Mouse (Mus musculus): ENCODE data around the gene Ccdc120. TPM values are rescaled to one million over a fixed set of nuclear protein-coding genes. Genes with fewer than 3 reads are reported as not detected.
A peak's percentile ranks its signal among the peaks of the same experiment; 100 is the strongest.
"Not testable (repeated sequence)": the region's sequence is repeated elsewhere in the genome, so short reads cannot be mapped to it uniquely, and the experiment has no call there.

Ccdc120 gene
- polyA plus RNA-seq, 1 experiment from 2014 or later = 72.2 TPM

GRCm38 (mm10) chrX:7764657-7765280, 14.1 kb upstream of the Ccdc120 start:
- no peak overlapping the region for H3K27ac ChIP-seq (replicated peaks; ENCODE audit: low read depth, low read length)
- peak overlapping the region; percentile 55 for H3K4me3 ChIP-seq (replicated peaks; ENCODE audit: low read depth, low read length)
- WGBS = 18% methylated on average over 9 of the region's 9 CpGs
- peak overlapping the region; percentile 63 for H3K4me2 ChIP-seq (ENCODE audit: low read length)
- DNase-seq (no peak), ATAC-seq (ENCODE audit: low FRiP score, low TSS enrichment) (no peak)
- H3K9me3 ChIP-seq (ENCODE audit: control insufficient read depth, low read length) = no peaks in the 10 kb centered on the region
- H3K9ac ChIP-seq (replicated peaks; ENCODE audit: low read length) = no peak overlapping the region
- no peaks in the 10 kb centered on the region for H3K27me3 ChIP-seq (ENCODE audit: control insufficient read depth, insufficient read depth, low read length)
- H3K36me3 ChIP-seq (ENCODE audit: control insufficient read depth, insufficient read depth, low read length) = peaks cover 16% of the 10 kb centered on the region; the same call in 1 of the 2 replicates
- H3K4me1 ChIP-seq (ENCODE audit: control insufficient read depth, insufficient read depth, low read length) = 0 out of 2 replicates have a peak, but pooled peaks cover 6% of the 10 kb centered on the region

DNA sequence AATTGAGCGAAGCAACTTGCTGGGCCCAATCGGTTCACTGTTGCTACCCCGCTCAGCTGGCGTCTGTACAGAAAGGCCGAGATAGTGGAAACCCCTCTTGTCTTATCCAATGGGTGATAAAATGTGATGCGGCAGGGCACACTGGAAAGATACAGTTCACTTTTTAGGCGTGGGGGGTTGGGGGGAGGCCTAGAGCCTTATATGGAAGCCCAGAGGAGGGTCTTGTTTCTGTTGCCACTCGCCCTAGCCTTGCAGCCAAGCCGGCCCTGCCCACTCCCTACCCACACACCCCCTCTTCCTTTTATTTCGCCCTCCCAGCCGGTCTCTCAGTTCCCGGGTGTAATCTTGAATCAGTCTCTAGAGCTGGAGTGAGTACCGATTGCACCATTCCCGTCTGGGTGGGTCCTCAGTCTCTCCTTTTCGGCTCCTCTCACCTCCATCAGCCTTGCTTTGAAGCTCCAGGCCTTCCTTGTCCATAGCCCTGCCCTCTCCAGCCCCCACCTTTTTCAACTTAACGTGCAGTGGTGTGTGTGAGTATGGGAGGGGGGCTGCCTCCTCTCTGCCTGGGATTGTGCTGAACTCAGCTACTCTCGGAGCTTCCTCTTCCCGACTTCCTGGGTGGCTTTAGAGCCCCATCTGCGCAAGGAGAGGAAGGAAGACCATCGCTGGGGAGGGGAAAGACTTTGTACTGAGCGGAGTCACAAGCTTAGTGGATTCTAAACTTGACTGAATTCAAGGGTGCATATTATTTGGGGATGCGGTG, 13.1 kb upstream of the Ccdc120 start:
- Histone ChIP-seq H3K27me3 (ENCODE audit: control insufficient read depth, insufficient read depth, low read length) (no peaks in the 10 kb centered on the region), H3K9ac (replicated peaks; ENCODE audit: low read length) (peak overlapping the region; percentile 58; the same call in 1 of the 2 replicates), H3K4me1 (ENCODE audit: control insufficient read depth, insufficient read depth, low read length) (0 out of 2 replicates have a peak, but pooled peaks cover 6% of the 10 kb centered on the region), H3K9me3 (ENCODE audit: control insufficient read depth, low read length) (no peaks in the 10 kb centered on the region), H3K4me3 (replicated peaks; ENCODE audit: low read depth, low read length) (peak overlapping the region; percentile 55), H3K27ac (replicated peaks; ENCODE audit: low read depth, low read length) (no peak overlapping the region), H3K36me3 (ENCODE audit: control insufficient read depth, insufficient read depth, low read length) (peaks cover 14% of the 10 kb centered on the region; the same call in 1 of the 2 replicates), H3K4me2 (ENCODE audit: low read length) (peak overlapping the region; percentile 63)
- ATAC-seq (ENCODE audit: low FRiP score, low TSS enrichment) (no peak), DNase-seq (peak; percentile 31)
- 17% methylated on average over 21 of the region's 22 CpGs for WGBS

DNA sequence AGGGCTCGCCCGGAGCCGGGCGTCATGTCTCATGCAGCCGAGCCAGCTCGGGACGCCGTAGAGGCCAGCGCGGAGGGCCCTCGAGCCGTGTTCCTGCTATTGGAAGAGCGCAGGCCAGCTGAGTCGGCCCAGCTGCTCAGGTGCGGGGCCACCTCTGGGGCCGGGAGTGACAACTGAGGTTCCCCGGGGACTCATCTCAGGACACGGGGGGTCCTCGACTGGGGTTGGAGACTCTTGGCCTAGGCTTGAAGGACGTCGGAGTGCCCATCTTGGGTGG, 12.2 kb upstream of the Ccdc120 start:
- no peak for DNase-seq
- WGBS = 19% methylated on average over 21 of the region's 21 CpGs
- H3K9ac ChIP-seq (replicated peaks; ENCODE audit: low read length) = peak overlapping the region; percentile 58
- H3K27me3 ChIP-seq (ENCODE audit: control insufficient read depth, insufficient read depth, low read length) = no peaks in the 10 kb centered on the region
- peaks cover 5% of the 10 kb centered on the region; the same call in 1 of the 2 replicates for H3K36me3 ChIP-seq (ENCODE audit: control insufficient read depth, insufficient read depth, low read length)
- H3K4me3 ChIP-seq (replicated peaks; ENCODE audit: low read depth, low read length) = peak overlapping the region; percentile 55
- 0 out of 2 replicates have a peak, but pooled peaks cover 6% of the 10 kb centered on the region for H3K4me1 ChIP-seq (ENCODE audit: control insufficient read depth, insufficient read depth, low read length)
- ATAC-seq (ENCODE audit: low FRiP score, low TSS enrichment) = peak; percentile 41
- H3K4me2 ChIP-seq (ENCODE audit: low read length) = peak overlapping the region; percentile 63
- H3K27ac ChIP-seq (replicated peaks; ENCODE audit: low read depth, low read length) = 0 out of 2 replicates have a peak overlapping the region, but pooled peaks have one; percentile 37
- H3K9me3 ChIP-seq (ENCODE audit: control insufficient read depth, low read length) = no peaks in the 10 kb centered on the region

DNA sequence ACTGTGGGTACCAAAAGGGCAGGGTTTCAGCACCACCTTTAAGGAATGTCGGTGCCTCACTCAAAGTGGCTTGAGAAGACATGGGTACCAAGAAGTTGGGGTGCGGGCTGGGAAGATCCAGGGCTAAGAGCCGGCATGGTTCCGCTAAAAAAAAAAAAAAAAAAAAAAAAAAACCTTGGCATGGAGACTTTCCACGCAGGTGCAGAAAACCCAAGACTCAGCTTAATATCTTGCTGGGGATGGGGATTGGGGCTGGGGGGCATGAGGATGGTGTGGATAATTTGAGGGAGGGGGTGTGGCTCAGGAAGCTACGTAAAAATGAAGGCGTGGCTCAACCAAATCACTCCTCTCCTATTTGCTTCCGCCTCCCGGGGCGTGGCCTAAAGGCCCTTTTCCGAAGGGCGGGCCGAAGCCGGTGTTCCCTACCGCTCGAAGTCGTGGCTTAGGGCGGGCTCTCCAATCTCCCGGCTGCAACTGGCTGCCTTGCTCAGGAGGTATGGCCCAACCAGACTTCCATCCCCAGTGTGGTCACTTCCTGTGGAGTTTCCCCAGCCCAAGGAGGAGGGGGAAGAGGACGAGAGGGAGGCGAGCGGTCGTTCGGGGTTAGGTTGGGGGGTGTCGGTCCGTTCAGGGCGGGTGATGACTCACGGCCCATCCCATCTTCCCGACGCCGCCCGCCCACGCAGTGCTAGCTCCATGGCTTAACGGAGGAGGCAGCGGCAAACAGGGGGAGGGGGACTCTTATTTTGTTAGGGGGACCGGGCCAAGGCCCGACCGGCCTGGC, 11.6 kb upstream of the Ccdc120 start, which contains the start of gene Tfe3:
TSS of gene Tfe3 (plus strand) at position 424 of the 784 bp plus-strand sequence.
- peak within 1 kb of the TSS; percentile 55 for H3K4me3 ChIP-seq (replicated peaks; ENCODE audit: low read depth, low read length)
- H3K4me1 ChIP-seq (ENCODE audit: control insufficient read depth, insufficient read depth, low read length) = 0 out of 2 replicates have a peak, but pooled peaks cover 6% of the 10 kb centered on the region
- peak; percentile 94 for ATAC-seq (ENCODE audit: low FRiP score, low TSS enrichment)
- H3K27ac ChIP-seq (replicated peaks; ENCODE audit: low read depth, low read length) = 0 out of 2 replicates have a peak within 1 kb of the TSS, but pooled peaks have one; percentile 37
- WGBS = 24% methylated on average over 34 of the region's 38 CpGs
- 0 out of 2 replicates have a peak, but pooled peaks cover 1% of the 10 kb centered on the region for H3K36me3 ChIP-seq (ENCODE audit: control insufficient read depth, insufficient read depth, low read length)
- DNase-seq = peak; percentile 94
- H3K27me3 ChIP-seq (ENCODE audit: control insufficient read depth, insufficient read depth, low read length) = no peaks in the 10 kb centered on the region
- H3K9me3 ChIP-seq (ENCODE audit: control insufficient read depth, low read length) = no peaks in the 10 kb centered on the region
- H3K9ac ChIP-seq (replicated peaks; ENCODE audit: low read length) = peak within 1 kb of the TSS; percentile 58
- peak within 1 kb of the TSS; percentile 63 for H3K4me2 ChIP-seq (ENCODE audit: low read length)

GRCm38 (mm10) chrX:7753627-7754026, 2.9 kb upstream of the Ccdc120 start:
- not testable (repeated sequence) for H3K27ac ChIP-seq (replicated peaks; ENCODE audit: low read depth, low read length); H3K36me3 ChIP-seq (ENCODE audit: control insufficient read depth, insufficient read depth, low read length); H3K4me3 ChIP-seq (replicated peaks; ENCODE audit: low read depth, low read length); H3K4me1 ChIP-seq (ENCODE audit: control insufficient read depth, insufficient read depth, low read length); H3K9ac ChIP-seq (replicated peaks; ENCODE audit: low read length); DNase-seq; ATAC-seq (ENCODE audit: low FRiP score, low TSS enrichment); H3K4me2 ChIP-seq (ENCODE audit: low read length); H3K9me3 ChIP-seq (ENCODE audit: control insufficient read depth, low read length); H3K27me3 ChIP-seq (ENCODE audit: control insufficient read depth, insufficient read depth, low read length)
- 13% methylated on average over 3 of the region's 3 CpGs for WGBS

GRCm38 (mm10) chrX:7745429-7745828, 5.3 kb downstream of the Ccdc120 start:
- no peak overlapping the region for H3K27ac ChIP-seq (replicated peaks; ENCODE audit: low read depth, low read length)
- H3K4me1 ChIP-seq (ENCODE audit: control insufficient read depth, insufficient read depth, low read length) = 0 out of 2 replicates have a peak, but pooled peaks cover 2% of the 10 kb centered on the region
- ATAC-seq (ENCODE audit: low FRiP score, low TSS enrichment) (no peak), DNase-seq (no peak)
- no peaks in the 10 kb centered on the region for H3K36me3 ChIP-seq (ENCODE audit: control insufficient read depth, insufficient read depth, low read length)
- H3K4me3 ChIP-seq (replicated peaks; ENCODE audit: low read depth, low read length) = no peak overlapping the region
- no peaks in the 10 kb centered on the region for H3K27me3 ChIP-seq (ENCODE audit: control insufficient read depth, insufficient read depth, low read length)
- WGBS = 94% methylated on average over 8 of the region's 8 CpGs
- no peaks in the 10 kb centered on the region for H3K9me3 ChIP-seq (ENCODE audit: control insufficient read depth, low read length)
- H3K9ac ChIP-seq (replicated peaks; ENCODE audit: low read length) = no peak overlapping the region
- H3K4me2 ChIP-seq (ENCODE audit: low read length) = no peak overlapping the region

- Histone ChIP-seq H3K9me3 (ENCODE audit: control insufficient read depth, low read length) (no peaks in the 10 kb centered on the region), H3K4me2 (ENCODE audit: low read length) (no peak overlapping the region), H3K27me3 (ENCODE audit: control insufficient read depth, insufficient read depth, low read length) (no peaks in the 10 kb centered on the region), H3K9ac (replicated peaks; ENCODE audit: low read length) (no peak overlapping the region), H3K27ac (replicated peaks; ENCODE audit: low read depth, low read length) (no peak overlapping the region), H3K4me3 (replicated peaks; ENCODE audit: low read depth, low read length) (no peak overlapping the region), H3K36me3 (ENCODE audit: control insufficient read depth, insufficient read depth, low read length) (no peaks in the 10 kb centered on the region), H3K4me1 (ENCODE audit: control insufficient read depth, insufficient read depth, low read length) (0 out of 2 replicates have a peak, but pooled peaks cover 2% of the 10 kb centered on the region)
- WGBS = 69% methylated on average over 1 of the region's 1 CpGs
- DNase-seq = no peak
- ATAC-seq (ENCODE audit: low FRiP score, low TSS enrichment) = no peak
Observed at GRCm38 (mm10) chrX:7744940-7745339, 5.8 kb downstream of the Ccdc120 start.

DNA sequence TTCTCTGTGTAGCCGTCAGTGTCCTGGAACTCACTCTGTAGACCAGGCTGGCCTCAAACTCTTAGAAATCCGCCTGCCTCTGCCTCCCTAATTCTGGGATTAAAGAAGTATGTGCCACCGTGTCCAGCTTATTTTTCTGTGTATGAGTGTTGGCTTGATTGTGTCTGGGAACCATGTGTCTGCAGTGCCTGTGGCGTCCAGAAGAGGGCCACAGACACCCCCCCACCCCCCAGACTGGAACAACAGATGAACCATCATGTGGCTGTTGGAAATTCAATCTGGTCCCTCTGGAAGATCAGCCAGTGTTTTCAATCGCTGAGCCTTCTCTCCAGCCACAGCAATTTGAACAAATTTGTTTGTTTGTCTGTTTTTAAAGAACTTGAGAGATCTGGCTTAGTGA, 7.2 kb downstream of the Ccdc120 start:
- WGBS = 55% methylated on average over 5 of the region's 5 CpGs
- ATAC-seq (ENCODE audit: low FRiP score, low TSS enrichment) (no peak), DNase-seq (no peak)
- no peaks in the 10 kb centered on the region for H3K4me1 ChIP-seq (ENCODE audit: control insufficient read depth, insufficient read depth, low read length)
- H3K27me3 ChIP-seq (ENCODE audit: control insufficient read depth, insufficient read depth, low read length) = no peaks in the 10 kb centered on the region
- H3K9ac ChIP-seq (replicated peaks; ENCODE audit: low read length) = no peak overlapping the region
- H3K9me3 ChIP-seq (ENCODE audit: control insufficient read depth, low read length) = no peaks in the 10 kb centered on the region
- H3K36me3 ChIP-seq (ENCODE audit: control insufficient read depth, insufficient read depth, low read length) = no peaks in the 10 kb centered on the region
- no peak overlapping the region for H3K4me3 ChIP-seq (replicated peaks; ENCODE audit: low read depth, low read length)
- no peak overlapping the region for H3K27ac ChIP-seq (replicated peaks; ENCODE audit: low read depth, low read length)
- H3K4me2 ChIP-seq (ENCODE audit: low read length) = no peak overlapping the region

Measured in midbrain, embryonic 14.5 days (tissue).